Mouse (Mus musculus) CH12.LX (cell line): ENCODE results near the gene Gm20538.

ENCODE experiments used
- CTCF ChIP-seq, 2 experiments: IDR thresholded peaks in 1 of 2; conservative IDR thresholded peaks in 1 of 2; 2 replicates each; pipeline ENCODE4 v1.5.1; 2011 to 2012; ENCODE audit warnings: low read depth in 2 of 2, low read length in 2 of 2, improper control_type of control experiment in 1 of 2, inconsistent platforms in 1 of 2, mild to moderate bottlenecking in 1 of 2, moderate library complexity in 1 of 2
- EP300 ChIP-seq: IDR thresholded peaks from 2 replicates; pipeline ENCODE4 v1.6.1; 2011; ENCODE audit warnings: low read length, improper control_type of control experiment
- IRF4 ChIP-seq: IDR thresholded peaks from 2 replicates; pipeline ENCODE4 v1.6.1; 2014; ENCODE audit warnings: low read depth, mild to moderate bottlenecking, inconsistent platforms, low read length, improper control_type of control experiment
- MAFK ChIP-seq: IDR thresholded peaks from 2 replicates; pipeline ENCODE4 v1.6.1; 2011; ENCODE audit warnings: low read length, improper control_type of control experiment; ENCODE audit not compliant: insufficient replicate concordance
- MYC ChIP-seq: IDR thresholded peaks from 2 replicates; pipeline ENCODE4 v1.6.1; 2011; ENCODE audit warnings: low read depth, mild to moderate bottlenecking, improper control_type of control experiment, low read length
- NELFE ChIP-seq: IDR thresholded peaks from 2 replicates; pipeline ENCODE4 v1.6.1; 2011; ENCODE audit warnings: low read depth, low read length, improper control_type of control experiment
- POLR2AphosphoS2 ChIP-seq: IDR thresholded peaks from 2 replicates; pipeline ENCODE4 v1.6.1; 2011; ENCODE audit warnings: low read depth, low read length, improper control_type of control experiment
- SIN3A ChIP-seq: IDR thresholded peaks from 2 replicates; pipeline ENCODE4 v1.6.1; 2012; ENCODE audit warnings: low read length, improper control_type of control experiment, inconsistent platforms

GRCm38 (mm10) chr19:44537416-44537815, 15.2 kb downstream of the Gm20538 start:
- TF ChIP-seq EP300 (no peak), MYC (no peak), IRF4 (no peak), POLR2AphosphoS2 (no peak), SIN3A (no peak), MAFK (no peak), NELFE (no peak), CTCF (conservative IDR thresholded peaks at IDR 0.05 in 1 of 2, IDR thresholded peaks at IDR 0.05 in 1 of 2; ENCODE audit: low read depth in 2 of 2, low read length in 2 of 2) (no peak)
